Mouse (Mus musculus) T-helper 1 cell (primary cell): ENCODE results near the gene Gk5.
"Not testable (repeated sequence)": the region's sequence is repeated elsewhere in the genome, so short reads cannot be mapped to it uniquely, and the experiment has no call there.

Experiments
- in situ Hi-C: fragments of 300-600 bp; cut with MboI, MseI; formaldehyde crosslinking; loops from one replicate; pipeline ENCODE4 v1.15.1; 2025; ENCODE audit warnings: high pct_unique_total_duplicates

Gene Gk5

GRCm38 (mm10) chr9:96142499-96142898 lies 23.3 kb downstream of the Gk5 start:
- in situ Hi-C loops: no loop called here

- in situ Hi-C loops: no loop called here
Measured at GRCm38 (mm10) chr9:96143633-96144032, 24.5 kb downstream of the Gk5 start.

DNA sequence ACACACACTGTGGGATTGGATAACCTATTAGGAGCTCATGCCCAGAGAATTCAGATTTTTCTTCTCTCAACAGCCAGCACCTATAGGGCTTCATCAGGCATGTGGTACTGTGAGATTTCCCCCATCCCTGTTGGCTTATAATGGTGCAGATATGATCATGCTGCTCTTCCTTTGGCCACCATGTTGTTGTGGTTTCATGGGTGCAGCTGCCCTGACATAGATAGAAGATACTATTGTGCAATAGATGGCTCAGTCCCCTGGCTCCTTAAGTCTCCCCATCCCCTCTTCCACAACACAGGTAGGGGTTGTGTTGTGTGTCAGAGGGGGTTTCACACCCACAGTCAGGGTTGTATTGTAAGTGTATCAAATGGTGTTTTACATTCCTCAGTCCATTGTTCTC lies 25.7 kb downstream of the Gk5 start:
- in situ Hi-C loops: no loop called here

DNA sequence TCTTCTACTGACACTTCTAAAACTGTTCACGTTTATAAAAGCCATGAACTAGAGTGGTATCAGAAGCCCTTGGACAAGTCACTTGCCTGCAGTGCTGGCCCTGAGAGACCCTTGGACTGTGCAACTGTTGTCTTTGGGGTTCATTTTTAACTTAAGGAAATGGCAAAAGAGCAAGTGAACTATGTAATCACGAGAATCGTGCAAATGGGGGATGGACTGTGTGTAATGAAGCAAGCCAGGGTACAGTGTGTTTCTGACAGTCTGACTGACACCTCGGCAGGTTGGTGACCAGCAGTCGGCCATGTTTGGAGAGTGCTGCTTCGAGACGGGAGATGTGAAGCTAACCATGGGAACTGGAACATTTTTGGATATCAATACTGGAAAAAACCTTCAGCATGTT lies 33.6 kb downstream of the Gk5 start:
- in situ Hi-C loops: no loop called here

GRCm38 (mm10) chr9:96158431-96158830 lies 39.3 kb downstream of the Gk5 start:
- in situ Hi-C loops: no loop called here

DNA sequence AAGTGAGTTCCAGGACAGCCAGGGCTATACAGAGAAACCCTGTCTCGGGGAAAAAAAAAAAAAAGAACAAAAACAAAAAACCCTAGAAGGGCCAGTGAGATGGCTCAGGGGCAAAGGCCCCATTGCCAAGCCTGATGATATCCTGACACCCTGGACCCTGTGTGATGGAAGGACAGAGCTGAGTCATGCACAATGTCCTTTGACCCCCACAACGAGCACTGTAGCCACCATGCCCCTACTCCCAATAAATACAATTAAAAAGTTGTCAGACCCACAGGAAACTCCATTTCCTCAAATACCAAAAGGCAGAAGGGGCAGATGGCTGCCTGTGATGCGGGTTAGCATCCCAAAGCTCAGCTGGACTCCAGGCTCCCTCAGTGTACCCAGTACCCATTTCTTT lies 39.9 kb downstream of the Gk5 start:
- in situ Hi-C loops: no loop called here

- in situ Hi-C loops: no loop called here
Measured at GRCm38 (mm10) chr9:96160767-96161166, 41.6 kb downstream of the Gk5 start.

GRCm38 (mm10) chr9:96162421-96162820 lies 43.3 kb downstream of the Gk5 start:
- in situ Hi-C loops: no loop called here

GRCm38 (mm10) chr9:96163443-96163842 lies 44.3 kb downstream of the Gk5 start:
- in situ Hi-C loops: no loop called here

GRCm38 (mm10) chr9:96163983-96164382 lies 44.8 kb downstream of the Gk5 start:
- in situ Hi-C loops: not testable (repeated sequence)

DNA sequence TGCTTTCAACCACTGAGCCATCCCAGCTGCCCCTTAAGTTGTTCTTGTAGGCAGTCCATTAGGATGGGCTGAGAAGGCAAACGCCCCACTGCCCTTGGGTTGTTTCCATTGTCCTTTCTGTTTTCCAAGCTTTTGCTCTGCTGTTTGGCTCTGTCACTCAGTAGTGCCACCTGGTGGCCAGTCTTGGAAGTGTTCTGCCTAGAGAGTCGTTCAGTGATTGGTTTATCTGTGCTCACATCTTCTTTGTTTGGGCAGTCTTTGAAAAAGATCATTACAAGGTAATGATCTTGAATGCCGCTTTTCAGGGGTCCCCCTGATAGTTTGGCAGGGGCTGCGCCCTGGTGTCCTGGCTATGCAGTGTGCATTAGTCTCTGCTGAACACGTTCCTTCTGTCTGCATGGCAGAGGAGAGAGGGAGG lies 48.0 kb downstream of the Gk5 start:
- in situ Hi-C loops: loop anchor here (5.0 kb wide), 1 partner anchor 70 kb away; no protein-coding TSS in a partner anchor

DNA sequence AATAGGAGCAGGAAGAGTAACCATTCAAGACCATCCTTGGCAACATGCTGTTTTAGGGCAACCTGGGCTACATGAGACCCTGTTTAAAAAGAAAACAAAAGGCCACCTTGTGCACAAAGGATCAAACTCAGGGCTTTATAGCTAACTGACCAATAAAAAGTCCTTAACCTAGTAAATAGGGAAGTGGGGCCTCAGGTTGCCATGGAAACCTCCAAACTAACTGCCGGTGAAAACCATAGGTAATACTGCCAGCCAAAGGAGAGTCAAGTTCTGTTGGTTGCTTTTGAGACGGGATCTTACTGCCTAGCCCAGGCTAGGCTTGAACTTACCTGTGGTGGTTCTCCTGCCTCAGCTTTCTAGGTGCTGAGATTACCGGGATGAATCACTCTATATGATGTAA lies 51.4 kb downstream of the Gk5 start:
- in situ Hi-C loops: loop anchor here (5.0 kb wide), 1 partner anchor 38 kb away; no protein-coding TSS in a partner anchor

DNA sequence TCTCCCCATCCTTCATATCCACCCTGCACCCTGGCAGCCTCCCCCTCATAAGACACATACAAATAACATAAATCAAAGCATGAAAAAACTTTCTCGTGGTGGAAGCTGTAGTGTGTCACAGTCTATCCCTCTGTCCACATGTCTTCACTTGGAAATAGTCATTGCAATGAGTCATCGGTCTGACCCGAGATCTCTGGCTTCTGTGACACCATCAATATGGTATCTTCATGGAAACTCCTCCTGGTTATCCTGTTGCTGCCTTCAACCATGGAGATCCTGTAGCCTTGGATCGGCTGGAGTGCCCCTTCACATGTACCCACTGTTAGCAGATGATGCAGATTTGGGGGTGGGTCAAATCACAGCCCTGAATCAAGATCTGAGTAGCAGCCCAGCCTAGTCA lies 65.7 kb downstream of the Gk5 start:
- in situ Hi-C loops: no loop called here

DNA sequence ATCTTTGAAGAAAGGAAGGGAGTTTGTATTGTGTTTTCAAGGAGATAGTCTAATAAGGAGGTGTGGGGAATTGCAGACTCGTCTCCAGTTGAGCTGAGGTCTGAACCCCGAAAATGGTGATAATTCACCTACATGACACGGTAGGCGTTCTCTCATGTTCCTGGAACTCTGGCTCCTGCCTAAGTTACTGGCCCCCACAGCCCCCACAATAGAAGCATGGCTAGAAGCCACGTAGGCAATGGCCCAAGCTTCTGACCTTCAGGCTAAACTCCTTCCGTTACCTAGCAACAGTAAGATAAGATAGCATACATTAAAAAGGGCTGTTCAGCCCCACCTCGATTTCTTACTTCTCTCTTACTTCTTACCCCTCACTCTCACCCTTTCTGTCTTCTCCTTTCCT lies 67.5 kb downstream of the Gk5 start:
- in situ Hi-C loops: no loop called here

- in situ Hi-C loops: no loop called here
Measured at GRCm38 (mm10) chr9:96195885-96196622, 76.9 kb downstream of the Gk5 start, which contains the start of gene Tfdp2. TSS of gene Tfdp2 (plus strand) at chr9:96196275.

DNA sequence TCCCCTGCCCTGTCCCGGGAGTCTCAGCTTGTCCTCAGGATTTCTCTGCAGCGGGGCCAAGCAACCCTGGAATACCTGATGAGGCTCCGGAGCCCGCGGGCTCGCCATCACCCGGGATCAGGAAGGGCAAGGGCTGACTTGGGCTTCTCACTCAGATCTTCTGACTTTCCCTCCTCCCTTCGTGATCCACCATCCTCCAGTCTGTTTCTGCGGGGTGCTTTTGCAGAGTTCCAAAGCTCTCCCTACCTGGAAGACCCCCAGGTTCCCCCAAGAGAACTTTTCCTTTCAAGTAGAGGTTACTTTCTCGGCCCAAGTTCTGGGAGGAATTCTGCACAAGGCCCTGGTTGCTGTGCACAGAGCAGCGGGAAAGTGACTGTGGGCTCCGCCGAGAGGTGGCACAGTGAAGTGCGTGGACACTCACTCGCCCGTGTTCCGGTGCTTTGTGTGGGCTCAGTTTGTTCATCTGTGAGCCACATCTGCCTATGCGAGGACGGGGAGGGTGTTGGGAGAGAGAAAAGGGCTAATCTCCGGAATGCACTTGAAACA lies 77.5 kb downstream of the Gk5 start:
- in situ Hi-C loops: no loop called here

GRCm38 (mm10) chr9:96197806-96198205 lies 78.6 kb downstream of the Gk5 start:
- in situ Hi-C loops: no loop called here

GRCm38 (mm10) chr9:96203663-96204062 lies 84.5 kb downstream of the Gk5 start:
- in situ Hi-C loops: no loop called here

DNA sequence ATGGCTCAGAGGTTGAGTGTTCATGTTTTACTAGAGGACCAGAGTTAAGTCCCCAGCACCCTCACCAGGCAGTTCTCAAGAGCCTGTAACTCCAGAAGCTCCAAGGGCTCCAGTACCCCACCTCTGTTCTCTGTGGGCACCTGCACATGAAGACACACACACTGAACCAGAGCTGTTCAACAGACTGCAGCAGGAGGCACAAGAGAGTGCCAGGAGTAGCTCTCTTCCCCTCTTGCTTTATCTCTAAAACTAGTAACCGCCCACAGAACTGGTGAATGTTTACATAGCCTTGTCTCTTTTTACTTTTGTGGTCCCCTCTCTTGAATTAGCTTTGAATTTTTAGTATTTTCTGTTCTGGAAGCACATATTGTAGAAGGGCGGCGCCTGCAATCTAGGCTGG lies 88.3 kb downstream of the Gk5 start:
- in situ Hi-C loops: no loop called here

DNA sequence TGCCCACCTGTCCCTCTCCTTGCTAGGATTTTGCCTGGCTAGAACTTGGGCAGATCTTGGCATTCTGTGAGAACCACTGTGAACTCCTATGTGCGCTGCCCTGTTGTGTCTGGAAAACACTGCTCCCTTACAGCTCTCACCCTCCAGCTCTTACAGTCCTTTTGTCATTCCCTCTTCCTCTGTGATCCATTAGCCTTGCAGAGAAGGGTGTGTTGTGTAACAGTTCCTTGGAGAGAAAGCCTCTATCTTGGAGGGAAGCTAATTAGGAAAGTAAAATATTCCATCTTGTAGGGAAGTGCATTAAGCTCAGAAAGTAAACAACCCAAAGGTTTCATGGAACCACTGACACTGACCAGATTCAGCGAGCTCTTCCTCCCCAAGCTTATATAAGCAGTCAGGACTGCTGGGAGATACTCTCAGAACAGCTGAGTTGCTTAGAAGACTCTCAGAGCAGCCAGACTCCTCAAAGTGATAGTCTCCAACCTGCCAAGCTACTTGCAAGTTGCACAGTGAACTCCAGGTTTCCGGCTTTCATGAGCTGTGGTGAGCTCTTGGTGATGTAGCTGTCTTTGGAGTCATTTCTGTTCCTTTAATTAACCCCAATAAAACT lies 94.0 kb downstream of the Gk5 start:
- in situ Hi-C loops: no loop called here

DNA sequence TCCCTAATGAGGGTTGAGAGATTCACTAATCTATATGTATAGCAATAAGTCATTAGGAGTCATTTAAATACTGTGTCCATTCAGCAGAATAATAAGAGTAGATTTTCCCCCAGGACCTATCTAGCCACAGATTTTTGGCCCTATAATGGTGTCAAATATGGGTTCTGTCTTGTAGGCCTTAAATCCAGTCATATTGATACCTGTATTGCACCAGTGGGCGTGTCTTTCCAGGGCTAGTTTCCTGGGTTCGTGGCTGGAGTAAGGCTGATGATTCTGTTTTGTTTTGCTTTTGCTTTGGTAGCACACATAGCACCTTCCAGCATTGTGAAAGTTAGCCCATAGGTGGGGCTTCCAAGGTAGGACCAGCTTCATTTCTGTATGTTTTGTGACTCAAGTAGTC lies 95.0 kb downstream of the Gk5 start:
- in situ Hi-C loops: no loop called here

DNA sequence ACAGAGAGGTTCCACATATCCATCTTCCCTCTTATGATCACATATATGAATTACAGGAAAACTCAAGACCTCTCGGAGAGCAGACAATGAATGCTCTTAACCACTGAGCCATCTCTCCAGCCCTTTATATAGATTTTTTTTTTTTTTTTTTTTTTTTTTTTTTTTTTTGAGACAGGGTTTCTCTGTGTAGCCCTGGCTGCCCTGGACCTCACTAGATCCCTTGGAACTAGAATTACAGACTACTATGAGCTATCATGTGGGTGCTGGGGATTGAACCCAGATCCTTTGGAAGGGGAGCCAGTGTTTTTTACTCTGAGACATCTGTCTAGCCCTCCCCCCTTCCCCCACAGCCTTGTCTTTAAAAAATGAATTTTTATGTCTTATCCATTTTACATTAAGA lies 98.1 kb downstream of the Gk5 start:
- in situ Hi-C loops: no loop called here

- in situ Hi-C loops: no loop called here
Measured at GRCm38 (mm10) chr9:96217799-96218198, 98.6 kb downstream of the Gk5 start.
